Mouse (Mus musculus) E14TG2a.4 (cell line): ENCODE results near the gene Cd9.

Source experiments
- H3K27me3 ChIP-seq: 2 replicates; pipeline ENCODE4 v1.6.1; 2014; ENCODE audit warnings: low read length, control low read depth; ENCODE audit not compliant: insufficient read depth
- H3K36me3 ChIP-seq: 2 replicates; pipeline ENCODE4 v1.6.1; 2014; ENCODE audit warnings: low read length, control low read depth; ENCODE audit not compliant: insufficient read depth
- H3K4me1 ChIP-seq: replicated peaks from 2 replicates; pipeline ENCODE4 v1.6.1; 2014; ENCODE audit warnings: low read depth, low read length, control low read depth
- H3K4me3 ChIP-seq: replicated peaks from 2 replicates; pipeline ENCODE4 v1.5.1; 2014; ENCODE audit warnings: mild to moderate bottlenecking, low read length
- H3K9me3 ChIP-seq: 2 replicates; pipeline ENCODE4 v1.6.1; 2014; ENCODE audit warnings: low read length, control low read depth
- CTCF ChIP-seq: conservative IDR thresholded peaks from 2 replicates; pipeline ENCODE4 v1.5.1; 2014; ENCODE audit warnings: low read length
- NANOG ChIP-seq: IDR thresholded peaks from 2 replicates; pipeline ENCODE4 v1.6.1; 2014; ENCODE audit warnings: borderline replicate concordance, low read length, mixed read lengths
- POU5F1 ChIP-seq: IDR thresholded peaks from 2 replicates; pipeline ENCODE4 v1.6.1; 2014; ENCODE audit warnings: low read length, borderline replicate concordance

Gene Cd9

GRCm38 (mm10) chr6:125528614-125529200 is 34.1 kb upstream of the Cd9 start:
- 0 out of 2 replicates have a peak overlapping the region, but pooled peaks have one; percentile 4 for H3K4me3 ChIP-seq
- H3K27me3 ChIP-seq: peaks cover 4% of the 10 kb centered on the region; the same call in 1 of the 2 replicates
- H3K4me1 ChIP-seq: peaks cover 44% of the 10 kb centered on the region
- H3K9me3 ChIP-seq: no peaks in the 10 kb centered on the region
- no peak for TF ChIP-seq CTCF
- no peak for TF ChIP-seq POU5F1
- no peak for TF ChIP-seq NANOG
- no peaks in the 10 kb centered on the region for H3K36me3 ChIP-seq

GRCm38 (mm10) chr6:125526066-125526465 is 31.5 kb upstream of the Cd9 start:
- no peaks in the 10 kb centered on the region for H3K36me3 ChIP-seq
- no peak overlapping the region for H3K4me3 ChIP-seq
- no peak for TF ChIP-seq POU5F1
- no peak for TF ChIP-seq CTCF
- no peak for TF ChIP-seq NANOG
- peaks cover 4% of the 10 kb centered on the region; the same call in 1 of the 2 replicates for H3K27me3 ChIP-seq
- no peaks in the 10 kb centered on the region for H3K9me3 ChIP-seq
- H3K4me1 ChIP-seq: peaks cover 54% of the 10 kb centered on the region

GRCm38 (mm10) chr6:125524027-125524426 is 29.4 kb upstream of the Cd9 start:
- Histone ChIP-seq H3K27me3 (peaks cover 4% of the 10 kb centered on the region; the same call in 1 of the 2 replicates), H3K9me3 (no peaks in the 10 kb centered on the region), H3K4me3 (no peak overlapping the region), H3K4me1 (peaks cover 45% of the 10 kb centered on the region), H3K36me3 (no peaks in the 10 kb centered on the region)
- TF ChIP-seq POU5F1 (no peak), NANOG (no peak), CTCF (no peak)

GRCm38 (mm10) chr6:125521558-125522193 is 27.1 kb upstream of the Cd9 start:
- H3K36me3 ChIP-seq: no peaks in the 10 kb centered on the region
- peaks cover 4% of the 10 kb centered on the region; the same call in 1 of the 2 replicates for H3K27me3 ChIP-seq
- H3K4me1 ChIP-seq: peaks cover 45% of the 10 kb centered on the region
- H3K4me3 ChIP-seq: no peak overlapping the region
- no peaks in the 10 kb centered on the region for H3K9me3 ChIP-seq
- TF ChIP-seq POU5F1 (no peak), CTCF (no peak), NANOG (no peak)

- no peak overlapping the region for H3K4me3 ChIP-seq
- H3K36me3 ChIP-seq: no peaks in the 10 kb centered on the region
- H3K4me1 ChIP-seq: peaks cover 53% of the 10 kb centered on the region
- TF ChIP-seq NANOG (no peak), CTCF (no peak), POU5F1 (no peak)
- H3K27me3 ChIP-seq: 0 out of 2 replicates have a peak, but pooled peaks cover 11% of the 10 kb centered on the region
- no peaks in the 10 kb centered on the region for H3K9me3 ChIP-seq
These were observed 21.1 kb upstream of the Cd9 start for GRCm38 (mm10) chr6:125515503-125516315.

GRCm38 (mm10) chr6:125512950-125513596 is 18.5 kb upstream of the Cd9 start:
- Histone ChIP-seq H3K9me3 (no peaks in the 10 kb centered on the region), H3K36me3 (no peaks in the 10 kb centered on the region), H3K27me3 (0 out of 2 replicates have a peak, but pooled peaks cover 11% of the 10 kb centered on the region), H3K4me3 (no peak overlapping the region), H3K4me1 (peaks cover 51% of the 10 kb centered on the region)
- TF ChIP-seq NANOG (no peak), POU5F1 (no peak), CTCF (no peak)

GRCm38 (mm10) chr6:125511196-125511595 is 16.6 kb upstream of the Cd9 start:
- peaks cover 49% of the 10 kb centered on the region for H3K4me1 ChIP-seq
- H3K27me3 ChIP-seq: 0 out of 2 replicates have a peak, but pooled peaks cover 11% of the 10 kb centered on the region
- no peaks in the 10 kb centered on the region for H3K36me3 ChIP-seq
- H3K9me3 ChIP-seq: no peaks in the 10 kb centered on the region
- no peak for TF ChIP-seq NANOG
- TF ChIP-seq CTCF: no peak
- TF ChIP-seq POU5F1: no peak
- no peak overlapping the region for H3K4me3 ChIP-seq

- H3K4me3 ChIP-seq: no peak overlapping the region
- no peaks in the 10 kb centered on the region for H3K9me3 ChIP-seq
- peaks cover 49% of the 10 kb centered on the region for H3K4me1 ChIP-seq
- TF ChIP-seq NANOG (no peak), POU5F1 (no peak), CTCF (no peak)
- no peaks in the 10 kb centered on the region for H3K36me3 ChIP-seq
- 0 out of 2 replicates have a peak, but pooled peaks cover 11% of the 10 kb centered on the region for H3K27me3 ChIP-seq
These were observed 16.1 kb upstream of the Cd9 start for GRCm38 (mm10) chr6:125510645-125511044.
